Mouse (Mus musculus) adrenal gland, postnatal 36 days (tissue): Measurements from ENCODE around the gene Olfr531. TPM values are rescaled to one million over a fixed set of nuclear protein-coding genes. Genes with fewer than 3 reads are reported as not detected.

Experiments
- DNase-seq, 2 experiments: peaks; one replicate each; pipeline ENCODE4 v3.0.0; 2021; ENCODE audit warnings: mixed read lengths in 1 of 2
- long read RNA-seq, 2 experiments: library from polyadenylated mRNA; stranded (forward); transcript quantifications; one replicate each; pipeline ENCODE4 v2.0.0; 2021; ENCODE audit warnings: borderline sequencing depth in 2 of 2
- total RNA-seq, 2 experiments: library from RNA; stranded (reverse); gene quantifications; 2 replicates each; pipeline ENCODE4 v1.2.3; 2021

Gene Olfr531
- not detected for total RNA-seq
- long read RNA-seq, experiment 1 = 0 reads
- long read RNA-seq, experiment 2 = 0 reads

- DNase-seq = no peak
These were observed at the start of gene Olfr531 for GRCm38 (mm10) chr7:140402818-140403217. Olfr531 (minus strand) TSS chr7:140402918.

GRCm38 (mm10) chr7:140443141-140443540 lies 40.4 kb upstream of the Olfr531 start:
- DNase-seq = no peak

GRCm38 (mm10) chr7:140421539-140421938 lies 18.8 kb upstream of the Olfr531 start, which contains the start of gene Olfr532:
Olfr532 (minus strand) TSS chr7:140421639.
- DNase-seq = no peak

- DNase-seq = no peak
These were observed 25.8 kb downstream of the Olfr531 start for GRCm38 (mm10) chr7:140376911-140377310.

GRCm38 (mm10) chr7:140376231-140376630 lies 26.5 kb downstream of the Olfr531 start, which contains the start of gene Olfr530:
Olfr530 (minus strand) TSS chr7:140376331.
- no peak for DNase-seq

- DNase-seq = no peak
These were observed 28.4 kb downstream of the Olfr531 start for GRCm38 (mm10) chr7:140374300-140374699.

DNA sequence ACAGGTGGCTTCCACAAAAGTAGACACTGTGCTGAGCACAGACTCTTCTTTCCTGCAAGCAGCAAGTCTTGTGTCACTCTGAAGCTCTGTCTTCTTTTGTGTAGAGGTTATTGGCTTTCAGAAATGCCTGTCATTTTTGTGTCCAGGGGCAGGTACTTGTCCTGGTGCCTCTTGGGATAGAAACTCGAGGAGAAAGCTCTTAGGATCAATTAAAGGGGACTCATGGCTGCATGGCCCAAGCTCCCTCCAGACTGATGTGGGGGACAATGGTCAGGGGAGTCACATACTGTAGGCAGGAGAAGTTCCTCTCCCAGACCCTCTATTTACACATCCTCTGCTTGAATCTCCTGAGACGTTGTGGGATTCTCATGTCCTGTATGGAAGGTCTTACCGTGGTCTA lies 41.1 kb downstream of the Olfr531 start, which contains the start of gene Olfr60:
Gene Olfr60 (minus strand): TSS at position 101 of the 400 bp plus-strand sequence.
- DNase-seq = no peak

Other genes with a start within 250 kb of the Olfr531 start
- gene Sprn, start 248.0 kb downstream of the Olfr531 start, total RNA-seq = under 1 TPM; 0.33 to 0.56 TPM
- gene Olfr522, start 238.2 kb downstream of the Olfr531 start, total RNA-seq = not detected
- gene Olfr523, start 229.7 kb downstream of the Olfr531 start, total RNA-seq = not detected
- gene Olfr524, start 197.0 kb downstream of the Olfr531 start, total RNA-seq = not detected
- gene Cd163l1, start 184.7 kb downstream of the Olfr531 start, total RNA-seq = not detected
- not detected for gene 5830411N06Rik, start 155.6 kb downstream of the Olfr531 start, total RNA-seq
- not detected for gene Olfr525, start 82.1 kb downstream of the Olfr531 start, total RNA-seq
- not detected for gene Olfr527, start 68.9 kb downstream of the Olfr531 start, total RNA-seq
- gene Olfr60, start 41.2 kb downstream of the Olfr531 start, total RNA-seq = not detected
- gene Olfr530, start 26.6 kb downstream of the Olfr531 start, total RNA-seq = not detected
- not detected for gene Olfr532, start 18.7 kb upstream of the Olfr531 start, total RNA-seq
- not detected for gene Olfr533, start 60.5 kb upstream of the Olfr531 start, total RNA-seq
- gene Olfr535, start 81.3 kb upstream of the Olfr531 start, total RNA-seq = not detected
- gene Olfr536, start 104.5 kb upstream of the Olfr531 start, total RNA-seq = not detected
- gene Olfr538, start 165.0 kb upstream of the Olfr531 start, total RNA-seq = not detected
- not detected for gene Olfr46, start 198.4 kb upstream of the Olfr531 start, total RNA-seq
- not detected for gene Olfr61, start 226.1 kb upstream of the Olfr531 start, total RNA-seq
- not detected for gene Olfr53, start 243.5 kb upstream of the Olfr531 start, total RNA-seq